Mouse (Mus musculus) neural tube, embryonic 12.5 days (tissue): Measurements from ENCODE around the gene Zfp575. TPM values are rescaled to one million over a fixed set of nuclear protein-coding genes. Genes with fewer than 3 reads are reported as not detected.

ENCODE experiments used
- ATAC-seq: fragments of 200-750 bp; cut with Nextera tagmentation; 2 replicates; pipeline ENCODE4 v1.8.0; 2017; ENCODE audit warnings: low read depth, mild to moderate bottlenecking, moderate TSS enrichment, moderate library complexity; ENCODE audit not compliant: low FRiP score
- H3K27ac ChIP-seq: fragments of 300-500 bp; sonication (generic); 2 replicates; pipeline ENCODE4 v1.5.1; 2016
- H3K27me3 ChIP-seq: fragments of 300-500 bp; sonication (generic); replicated peaks from 2 replicates; pipeline ENCODE4 v1.6.1; 2016; ENCODE audit warnings: mild to moderate bottlenecking
- H3K36me3 ChIP-seq: fragments of 300-500 bp; sonication (generic); 2 replicates; pipeline ENCODE4 v1.6.1; 2016; ENCODE audit warnings: mild to moderate bottlenecking
- H3K4me1 ChIP-seq: fragments of 300-500 bp; sonication (generic); 2 replicates; pipeline ENCODE4 v1.6.1; 2016
- H3K4me2 ChIP-seq: fragments of 300-500 bp; sonication (generic); replicated peaks from 2 replicates; pipeline ENCODE4 v1.6.1; 2016; ENCODE audit warnings: mild to moderate bottlenecking
- H3K4me3 ChIP-seq: fragments of 300-500 bp; sonication (generic); 2 replicates; pipeline ENCODE4 v1.5.1; 2016
- H3K9ac ChIP-seq: fragments of 300-500 bp; sonication (generic); 2 replicates; pipeline ENCODE4 v1.6.1; 2016; ENCODE audit warnings: mild to moderate bottlenecking
- H3K9me3 ChIP-seq: fragments of 300-500 bp; sonication (generic); 2 replicates; pipeline ENCODE4 v1.6.1; 2016; ENCODE audit warnings: mild to moderate bottlenecking
- WGBS: fragments of 180-500 bp; shearing (Covaris S2); methylation state at CpG from one replicate; pipeline ENCODE4 v1.1.7; 2016; 5-methylcytosine and 5-hydroxymethylcytosine counted together
- polyA plus RNA-seq: library from polyadenylated mRNA; unstranded; fragments of >200 nt; fragmentation: Nextera tagmentation; extraction: Ambion mirVana; gene quantifications from 2 replicates; pipeline ENCODE4 v1.2.1, GENCODE M21; 2016

Zfp575 gene
- polyA plus RNA-seq, 1 experiment from 2014 or later, result 4.5 TPM

GRCm38 (mm10) chr7:24614816-24615215 lies 27.4 kb upstream of the Zfp575 start:
- H3K4me1 ChIP-seq, result peaks cover 21% of the 10 kb centered on the region
- 76% methylated on average over 13 of the region's 13 CpGs for WGBS
- ATAC-seq, result no peak
- H3K9ac ChIP-seq, result no peak overlapping the region
- H3K4me3 ChIP-seq, result no peak overlapping the region
- no peak overlapping the region for H3K4me2 ChIP-seq
- H3K36me3 ChIP-seq, result no peaks in the 10 kb centered on the region
- H3K27ac ChIP-seq, result no peak overlapping the region
- peaks cover 46% of the 10 kb centered on the region for H3K27me3 ChIP-seq
- H3K9me3 ChIP-seq, result no peaks in the 10 kb centered on the region

- H3K4me1 ChIP-seq, result peaks cover 21% of the 10 kb centered on the region
- no peak overlapping the region for H3K4me3 ChIP-seq
- H3K9me3 ChIP-seq, result no peaks in the 10 kb centered on the region
- peak overlapping the region; percentile 34 for H3K4me2 ChIP-seq
- H3K27ac ChIP-seq, result no peak overlapping the region
- 3% methylated on average over 27 of the region's 27 CpGs for WGBS
- ATAC-seq, result no peak
- no peaks in the 10 kb centered on the region for H3K36me3 ChIP-seq
- H3K9ac ChIP-seq, result no peak overlapping the region
- H3K27me3 ChIP-seq, result peaks cover 54% of the 10 kb centered on the region
These were observed 25.0 kb upstream of the Zfp575 start for GRCm38 (mm10) chr7:24612308-24612910.

GRCm38 (mm10) chr7:24611709-24612108 lies 24.3 kb upstream of the Zfp575 start:
- Histone ChIP-seq H3K4me3 (peak overlapping the region; percentile 33; the same call in 1 of the 2 replicates), H3K4me1 (peaks cover 21% of the 10 kb centered on the region), H3K27ac (no peak overlapping the region), H3K36me3 (no peaks in the 10 kb centered on the region), H3K9ac (no peak overlapping the region), H3K27me3 (peaks cover 54% of the 10 kb centered on the region), H3K9me3 (no peaks in the 10 kb centered on the region), H3K4me2 (peak overlapping the region; percentile 57; the same call in 1 of the 2 replicates)
- WGBS, result 17% methylated on average over 7 of the region's 7 CpGs
- no peak for ATAC-seq

GRCm38 (mm10) chr7:24610879-24611494 lies 23.5 kb upstream of the Zfp575 start:
- 1% methylated on average over 36 of the region's 36 CpGs for WGBS
- Histone ChIP-seq H3K36me3 (no peaks in the 10 kb centered on the region), H3K4me1 (peaks cover 21% of the 10 kb centered on the region), H3K27ac (no peak overlapping the region), H3K9me3 (no peaks in the 10 kb centered on the region), H3K9ac (no peak overlapping the region), H3K4me2 (peak overlapping the region; percentile 57), H3K27me3 (peaks cover 54% of the 10 kb centered on the region), H3K4me3 (peak overlapping the region; percentile 33)
- ATAC-seq, result peak; percentile 48

GRCm38 (mm10) chr7:24610144-24610878 lies 22.9 kb upstream of the Zfp575 start, which contains the start of gene Phldb3:
Phldb3 (plus strand) TSS chr7:24610763.
- Histone ChIP-seq H3K4me2 (peak within 1 kb of the TSS; percentile 57), H3K27me3 (peaks cover 54% of the 10 kb centered on the region), H3K4me1 (peaks cover 21% of the 10 kb centered on the region), H3K4me3 (peak within 1 kb of the TSS; percentile 33), H3K36me3 (no peaks in the 10 kb centered on the region), H3K27ac (no peak within 1 kb of the TSS), H3K9ac (no peak within 1 kb of the TSS), H3K9me3 (no peaks in the 10 kb centered on the region)
- under 1% methylated on average over 27 of the region's 27 CpGs for WGBS
- no peak for ATAC-seq

GRCm38 (mm10) chr7:24608561-24608960 lies 21.1 kb upstream of the Zfp575 start:
- no peak for ATAC-seq
- H3K27me3 ChIP-seq, result peaks cover 49% of the 10 kb centered on the region
- no peak overlapping the region for H3K9ac ChIP-seq
- no peaks in the 10 kb centered on the region for H3K9me3 ChIP-seq
- no peak overlapping the region for H3K4me2 ChIP-seq
- 80% methylated on average over 8 of the region's 8 CpGs for WGBS
- no peak overlapping the region for H3K27ac ChIP-seq
- H3K4me3 ChIP-seq, result no peak overlapping the region
- peaks cover 21% of the 10 kb centered on the region for H3K4me1 ChIP-seq
- H3K36me3 ChIP-seq, result no peaks in the 10 kb centered on the region

GRCm38 (mm10) chr7:24608017-24608416 lies 20.6 kb upstream of the Zfp575 start:
- peaks cover 21% of the 10 kb centered on the region for H3K4me1 ChIP-seq
- ATAC-seq, result peak; percentile 69
- no peaks in the 10 kb centered on the region for H3K36me3 ChIP-seq
- no peak overlapping the region for H3K4me2 ChIP-seq
- no peak overlapping the region for H3K27ac ChIP-seq
- H3K9ac ChIP-seq, result no peak overlapping the region
- no peaks in the 10 kb centered on the region for H3K9me3 ChIP-seq
- H3K4me3 ChIP-seq, result no peak overlapping the region
- H3K27me3 ChIP-seq, result peaks cover 44% of the 10 kb centered on the region
- WGBS, result 50% methylated on average over 6 of the region's 6 CpGs

- 83% methylated on average over 7 of the region's 7 CpGs for WGBS
These were observed 18.6 kb upstream of the Zfp575 start for GRCm38 (mm10) chr7:24606046-24606445.

GRCm38 (mm10) chr7:24605561-24605960 lies 18.1 kb upstream of the Zfp575 start:
- Histone ChIP-seq H3K4me3 (no peak overlapping the region), H3K4me1 (peaks cover 4% of the 10 kb centered on the region), H3K4me2 (no peak overlapping the region), H3K9me3 (no peaks in the 10 kb centered on the region), H3K36me3 (no peaks in the 10 kb centered on the region), H3K27ac (no peak overlapping the region), H3K27me3 (peaks cover 21% of the 10 kb centered on the region), H3K9ac (no peak overlapping the region)
- WGBS, result 87% methylated on average over 7 of the region's 7 CpGs
- no peak for ATAC-seq

More at GRCm38 (mm10) chr7:24606046-24606445, 18.6 kb upstream of the Zfp575 start:
- Histone ChIP-seq H3K9ac (no peak overlapping the region), H3K4me3 (no peak overlapping the region), H3K36me3 (no peaks in the 10 kb centered on the region), H3K4me2 (no peak overlapping the region), H3K4me1 (peaks cover 9% of the 10 kb centered on the region), H3K9me3 (no peaks in the 10 kb centered on the region), H3K27me3 (peaks cover 26% of the 10 kb centered on the region), H3K27ac (no peak overlapping the region)
- ATAC-seq, result no peak

- Histone ChIP-seq H3K27ac (no peak overlapping the region), H3K4me2 (peak overlapping the region; percentile 45), H3K4me1 (no peaks in the 10 kb centered on the region), H3K9me3 (no peaks in the 10 kb centered on the region), H3K36me3 (no peaks in the 10 kb centered on the region), H3K27me3 (no peaks in the 10 kb centered on the region), H3K9ac (no peak overlapping the region), H3K4me3 (no peak overlapping the region)
- 6% methylated on average over 13 of the region's 13 CpGs for WGBS
- peak; percentile 86 for ATAC-seq
These were observed 13.6 kb upstream of the Zfp575 start for GRCm38 (mm10) chr7:24600941-24601597.

- no peak for ATAC-seq
- Histone ChIP-seq H3K27me3 (peaks cover 12% of the 10 kb centered on the region), H3K9me3 (no peaks in the 10 kb centered on the region), H3K4me2 (no peak overlapping the region), H3K4me1 (peaks cover 5% of the 10 kb centered on the region; the same call in 1 of the 2 replicates), H3K36me3 (no peaks in the 10 kb centered on the region), H3K9ac (no peak overlapping the region), H3K4me3 (no peak overlapping the region), H3K27ac (no peak overlapping the region)
- WGBS, result 80% methylated on average over 15 of the region's 15 CpGs
These were observed 12.0 kb upstream of the Zfp575 start for GRCm38 (mm10) chr7:24599211-24600067.
